Mouse (Mus musculus) layer of hippocampus, postnatal 36 days (tissue): ENCODE measurements around the gene Mmp27. TPM values are rescaled to one million over a fixed set of nuclear protein-coding genes. Genes with fewer than 3 reads are reported as not detected.

Source experiments
- DNase-seq, 2 experiments: peaks; one replicate each; pipeline ENCODE4 v3.0.0; 2022
- total RNA-seq, 2 experiments: library from RNA; stranded (reverse); gene quantifications; 2 replicates each; pipeline ENCODE4 v1.2.3; 2021

The Mmp27 gene
- not detected for total RNA-seq

GRCm38 (mm10) chr9:7571162-7571561 lies at the start of gene Mmp27:
TSS of gene Mmp27 (plus strand) at chr9:7571396.
- no peak for DNase-seq

- DNase-seq, result no peak
These were observed 44.8 kb upstream of the Mmp27 start for GRCm38 (mm10) chr9:7526255-7526940.

- no peak for DNase-seq
These were observed 28.4 kb upstream of the Mmp27 start for GRCm38 (mm10) chr9:7542763-7543162.

- DNase-seq, result no peak
These were observed 26.2 kb upstream of the Mmp27 start for GRCm38 (mm10) chr9:7544923-7545457.

GRCm38 (mm10) chr9:7545471-7545870 lies 25.7 kb upstream of the Mmp27 start:
- no peak for DNase-seq

- no peak for DNase-seq
These were observed 25.3 kb upstream of the Mmp27 start for GRCm38 (mm10) chr9:7545920-7546319.

GRCm38 (mm10) chr9:7551943-7552342 lies 19.3 kb upstream of the Mmp27 start:
- DNase-seq, result no peak

- no peak for DNase-seq
These were observed 17.7 kb upstream of the Mmp27 start for GRCm38 (mm10) chr9:7553536-7553935.

- DNase-seq, result no peak
These were observed 16.8 kb upstream of the Mmp27 start for GRCm38 (mm10) chr9:7554382-7554781.

- no peak for DNase-seq
These were observed 12.8 kb upstream of the Mmp27 start, which contains the start of gene Mmp8 for GRCm38 (mm10) chr9:7558221-7559017. TSS of gene Mmp8 (plus strand) at chr9:7558456.

- DNase-seq, result no peak
These were observed 11.2 kb upstream of the Mmp27 start for GRCm38 (mm10) chr9:7560026-7560425.

- no peak for DNase-seq
These were observed 3.8 kb upstream of the Mmp27 start for GRCm38 (mm10) chr9:7567376-7567775.

- no peak for DNase-seq
These were observed 3.3 kb upstream of the Mmp27 start for GRCm38 (mm10) chr9:7567923-7568322.

GRCm38 (mm10) chr9:7570485-7570884 lies 711 bp upstream of the Mmp27 start:
- DNase-seq, result no peak

- DNase-seq, result no peak
These were observed 992 bp downstream of the Mmp27 start for GRCm38 (mm10) chr9:7572188-7572587.

- DNase-seq, result no peak
These were observed 1.6 kb downstream of the Mmp27 start for GRCm38 (mm10) chr9:7572663-7573308.

- DNase-seq, result no peak
These were observed 4.3 kb downstream of the Mmp27 start for GRCm38 (mm10) chr9:7575526-7575925.

- DNase-seq, result no peak
These were observed 6.2 kb downstream of the Mmp27 start for GRCm38 (mm10) chr9:7577371-7577770.

- DNase-seq, result no peak
These were observed 18.9 kb downstream of the Mmp27 start for GRCm38 (mm10) chr9:7590063-7590462.

- DNase-seq, result no peak
These were observed 22.1 kb downstream of the Mmp27 start for GRCm38 (mm10) chr9:7593272-7593812.

- DNase-seq, result peak; percentile 67 to 69
These were observed 23.8 kb downstream of the Mmp27 start for GRCm38 (mm10) chr9:7594816-7595540.
